Mouse (Mus musculus): ENCODE data around the gene Trappc10. TPM values are rescaled to one million over a fixed set of nuclear protein-coding genes. Genes with fewer than 3 reads are reported as not detected.
A peak's percentile ranks its signal among the peaks of the same experiment; 100 is the strongest.

Trappc10 gene
- polyA plus RNA-seq, 1 experiment from 2014 or later, result 10.2 TPM

DNA sequence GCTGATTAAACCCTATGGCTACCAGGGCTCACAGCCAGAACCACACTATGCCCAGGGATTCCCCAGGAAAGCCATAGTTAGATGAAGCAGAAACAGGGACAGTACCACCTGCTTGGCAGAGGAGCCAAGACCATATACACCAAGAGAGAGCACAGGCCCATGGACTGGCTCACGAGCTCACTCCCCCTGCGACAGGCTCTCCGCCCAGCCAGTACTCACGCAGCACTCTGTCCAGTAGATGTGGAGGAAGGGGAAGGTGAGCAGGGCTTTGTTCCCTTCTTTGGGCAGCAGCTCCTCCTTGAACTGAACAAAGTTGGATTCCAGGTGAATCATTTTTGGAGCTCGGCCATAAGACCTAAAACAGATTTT lies 15.9 kb downstream of the Trappc10 start:
- ATAC-seq (replicated peaks; ENCODE audit: insufficient number of reproducible peaks, insufficient read depth, low FRiP score, low read depth), result no peak
- Histone ChIP-seq H3K9me3 (replicated peaks) (no peaks in the 10 kb centered on the region), H3K4me1 (replicated peaks) (no peaks in the 10 kb centered on the region; the same call in 1 of the 2 replicates), H3K27ac (no peak overlapping the region), H3K36me3 (peaks cover 21% of the 10 kb centered on the region; the same call in 1 of the 2 replicates), H3K27me3 (no peaks in the 10 kb centered on the region), H3K9ac (no peak overlapping the region), H3K4me2 (no peak overlapping the region), H3K4me3 (no peak overlapping the region)
- 86% methylated on average over 5 of the region's 5 CpGs for WGBS

DNA sequence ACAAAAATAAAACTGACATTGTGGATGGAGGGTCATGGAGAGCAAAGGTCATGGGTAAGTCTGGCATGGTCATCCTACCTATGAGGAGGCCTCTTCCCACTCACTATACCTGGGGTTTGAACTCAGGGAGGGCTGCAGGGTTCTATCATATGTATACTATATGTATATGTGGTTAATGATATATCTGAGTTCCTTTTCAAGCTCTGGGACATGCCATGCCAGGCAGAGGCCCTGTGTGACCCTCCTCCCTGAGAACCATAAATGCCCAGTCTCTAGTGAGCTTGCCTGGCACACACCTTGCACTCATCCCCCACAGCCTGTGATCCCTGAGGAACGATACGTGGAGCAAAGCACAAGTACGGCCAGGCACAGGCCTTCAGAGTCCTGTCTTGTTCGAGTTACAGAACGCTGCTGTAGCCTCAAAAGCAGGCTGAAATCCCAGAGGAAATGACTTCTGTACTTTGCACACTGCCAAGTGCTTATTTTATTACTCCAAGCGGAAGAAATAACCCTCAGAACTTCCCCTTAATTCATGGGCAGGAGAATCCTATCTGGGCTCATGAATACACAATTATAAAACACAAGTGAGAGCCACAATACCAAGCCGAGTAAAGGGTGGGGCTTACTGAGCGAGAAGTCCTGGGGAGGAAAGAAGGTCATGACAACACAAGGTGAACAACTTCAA lies 16.4 kb downstream of the Trappc10 start:
- H3K9ac ChIP-seq, result no peak overlapping the region
- no peak overlapping the region for H3K27ac ChIP-seq
- peaks cover 21% of the 10 kb centered on the region; the same call in 1 of the 2 replicates for H3K36me3 ChIP-seq
- H3K9me3 ChIP-seq (replicated peaks), result no peaks in the 10 kb centered on the region
- peaks cover 2% of the 10 kb centered on the region; the same call in 1 of the 2 replicates for H3K4me1 ChIP-seq (replicated peaks)
- H3K4me2 ChIP-seq, result no peak overlapping the region
- H3K27me3 ChIP-seq, result no peaks in the 10 kb centered on the region
- WGBS, result 78% methylated on average over 8 of the region's 8 CpGs
- no peak overlapping the region for H3K4me3 ChIP-seq
- ATAC-seq (replicated peaks; ENCODE audit: insufficient number of reproducible peaks, insufficient read depth, low FRiP score, low read depth), result no peak

DNA sequence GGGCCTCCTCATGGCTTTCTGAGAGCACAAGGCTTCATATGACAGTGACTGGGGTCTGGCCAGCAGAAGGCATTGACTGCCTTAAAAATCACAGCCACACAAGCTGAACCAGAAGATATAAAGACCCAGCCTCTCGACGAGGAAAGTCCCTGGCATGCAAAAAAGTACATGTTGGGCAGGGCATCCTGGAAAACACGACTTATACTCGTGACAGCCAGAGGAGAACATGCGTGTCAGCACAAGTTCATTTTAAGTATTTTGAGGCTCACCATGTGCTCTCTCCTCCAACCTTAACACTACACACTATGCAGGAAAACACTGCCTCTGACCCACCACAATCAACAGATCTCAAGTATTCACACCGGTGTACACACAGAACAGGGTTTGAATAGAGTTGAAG lies 20.3 kb downstream of the Trappc10 start:
- no peak overlapping the region for H3K27ac ChIP-seq
- H3K9me3 ChIP-seq (replicated peaks), result no peaks in the 10 kb centered on the region
- H3K4me1 ChIP-seq (replicated peaks), result 0 out of 2 replicates have a peak, but pooled peaks cover 6% of the 10 kb centered on the region
- H3K4me2 ChIP-seq, result no peak overlapping the region
- 83% methylated on average over 6 of the region's 6 CpGs for WGBS
- no peak overlapping the region for H3K9ac ChIP-seq
- peaks cover 21% of the 10 kb centered on the region for H3K36me3 ChIP-seq
- H3K4me3 ChIP-seq, result no peak overlapping the region
- ATAC-seq (replicated peaks; ENCODE audit: insufficient number of reproducible peaks, insufficient read depth, low FRiP score, low read depth), result no peak
- no peaks in the 10 kb centered on the region for H3K27me3 ChIP-seq

DNA sequence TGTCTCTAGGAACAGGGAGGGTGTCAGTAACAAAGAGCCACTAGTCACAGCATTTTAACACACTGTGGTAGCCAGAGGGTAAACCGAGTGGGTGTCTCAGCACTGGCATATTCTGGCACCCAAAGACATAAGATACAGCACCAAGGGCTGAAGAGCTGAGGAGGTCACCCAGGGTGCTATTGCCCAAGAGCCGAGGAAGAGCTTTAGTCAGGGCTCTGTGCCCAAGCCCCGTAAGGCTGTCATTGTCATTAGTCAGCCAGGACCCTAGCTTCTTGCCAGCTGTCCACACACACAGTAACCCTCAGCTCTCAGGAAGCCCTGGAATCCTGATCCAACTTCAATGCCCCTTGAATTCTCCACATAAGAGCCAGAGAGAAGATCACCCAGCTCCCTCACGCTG lies 21.5 kb downstream of the Trappc10 start:
- 61% methylated on average over 4 of the region's 4 CpGs for WGBS
- no peak overlapping the region for H3K4me3 ChIP-seq
- no peak overlapping the region for H3K4me2 ChIP-seq
- H3K4me1 ChIP-seq (replicated peaks), result 0 out of 2 replicates have a peak, but pooled peaks cover 6% of the 10 kb centered on the region
- no peaks in the 10 kb centered on the region for H3K9me3 ChIP-seq (replicated peaks)
- no peaks in the 10 kb centered on the region for H3K27me3 ChIP-seq
- no peak overlapping the region for H3K9ac ChIP-seq
- peaks cover 14% of the 10 kb centered on the region for H3K36me3 ChIP-seq
- H3K27ac ChIP-seq, result no peak overlapping the region
- ATAC-seq (replicated peaks; ENCODE audit: insufficient number of reproducible peaks, insufficient read depth, low FRiP score, low read depth), result no peak

DNA sequence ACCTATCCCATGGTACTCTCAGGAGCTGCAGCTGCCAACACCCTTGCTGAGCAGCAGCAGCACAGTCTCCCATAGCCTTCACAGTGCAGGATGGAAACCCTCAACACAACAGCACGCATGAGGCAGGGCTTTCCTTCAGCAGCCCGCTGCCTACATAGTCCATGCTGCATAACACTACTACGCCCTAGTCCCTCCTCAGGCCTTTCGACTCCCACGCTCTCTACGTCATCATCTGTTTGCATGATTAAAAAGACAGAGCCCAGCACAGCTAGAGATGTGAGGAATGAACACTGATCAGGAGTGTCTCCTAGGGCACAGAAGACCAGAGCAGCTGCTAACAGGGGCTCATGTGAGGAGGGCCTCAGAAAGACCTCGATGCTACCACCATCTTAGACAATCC lies 23.1 kb downstream of the Trappc10 start:
- 0 out of 2 replicates have a peak, but pooled peaks cover 6% of the 10 kb centered on the region for H3K4me1 ChIP-seq (replicated peaks)
- no peak overlapping the region for H3K4me3 ChIP-seq
- H3K9ac ChIP-seq, result no peak overlapping the region
- no peak overlapping the region for H3K27ac ChIP-seq
- no peak overlapping the region for H3K4me2 ChIP-seq
- 80% methylated on average over 7 of the region's 7 CpGs for WGBS
- no peak for ATAC-seq (replicated peaks; ENCODE audit: insufficient number of reproducible peaks, insufficient read depth, low FRiP score, low read depth)
- H3K36me3 ChIP-seq, result peaks cover 26% of the 10 kb centered on the region
- H3K9me3 ChIP-seq (replicated peaks), result no peaks in the 10 kb centered on the region
- H3K27me3 ChIP-seq, result no peaks in the 10 kb centered on the region

DNA sequence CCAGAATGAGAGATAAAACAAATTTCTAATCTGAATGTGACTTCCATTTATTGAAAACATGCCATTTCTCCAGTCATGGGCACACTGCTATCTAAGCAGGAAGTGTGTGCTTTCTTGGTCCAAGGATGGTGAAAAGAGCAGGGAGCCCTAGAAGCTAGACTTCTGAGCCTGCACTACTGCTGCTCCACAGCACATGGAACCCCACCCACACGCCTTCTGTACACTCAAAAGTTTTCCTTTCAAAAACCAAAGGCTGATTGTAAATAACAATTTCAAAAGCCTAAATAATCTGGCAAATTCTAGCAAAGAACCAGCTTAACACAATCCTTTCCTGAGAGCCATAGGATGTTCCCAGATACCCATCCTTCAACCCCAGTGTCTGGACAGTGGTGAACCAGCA lies 24.9 kb downstream of the Trappc10 start:
- Histone ChIP-seq H3K27me3 (no peaks in the 10 kb centered on the region), H3K9me3 (replicated peaks) (no peaks in the 10 kb centered on the region), H3K4me1 (replicated peaks) (0 out of 2 replicates have a peak, but pooled peaks cover 6% of the 10 kb centered on the region), H3K36me3 (peaks cover 30% of the 10 kb centered on the region), H3K4me2 (no peak overlapping the region), H3K27ac (no peak overlapping the region), H3K4me3 (no peak overlapping the region), H3K9ac (no peak overlapping the region)
- 86% methylated on average over 1 of the region's 1 CpGs for WGBS
- no peak for ATAC-seq (replicated peaks; ENCODE audit: insufficient number of reproducible peaks, insufficient read depth, low FRiP score, low read depth)

DNA sequence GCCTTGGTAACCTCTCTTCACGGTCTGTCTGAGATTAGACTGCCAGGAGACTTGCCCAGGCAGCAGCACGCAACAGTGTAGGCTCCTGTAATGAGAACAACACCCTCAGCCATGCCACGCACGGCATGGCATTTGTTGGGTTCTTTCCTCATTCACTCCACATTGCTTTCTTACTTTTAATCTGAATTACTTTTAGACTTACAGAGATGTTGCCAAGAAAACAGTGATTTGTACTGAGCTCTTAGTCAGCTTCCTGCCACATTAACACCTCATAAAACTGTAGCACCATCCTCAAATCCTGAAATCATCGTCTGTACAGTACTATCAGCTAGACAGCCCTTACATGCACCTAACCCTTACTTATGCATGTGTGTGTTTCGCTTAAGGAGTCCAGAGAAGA lies 25.9 kb downstream of the Trappc10 start:
- Histone ChIP-seq H3K9ac (no peak overlapping the region), H3K27ac (no peak overlapping the region), H3K27me3 (no peaks in the 10 kb centered on the region), H3K4me2 (no peak overlapping the region), H3K9me3 (replicated peaks) (no peaks in the 10 kb centered on the region), H3K4me1 (replicated peaks) (0 out of 2 replicates have a peak, but pooled peaks cover 6% of the 10 kb centered on the region), H3K36me3 (peaks cover 40% of the 10 kb centered on the region), H3K4me3 (no peak overlapping the region)
- no peak for ATAC-seq (replicated peaks; ENCODE audit: insufficient number of reproducible peaks, insufficient read depth, low FRiP score, low read depth)
- 79% methylated on average over 6 of the region's 6 CpGs for WGBS

DNA sequence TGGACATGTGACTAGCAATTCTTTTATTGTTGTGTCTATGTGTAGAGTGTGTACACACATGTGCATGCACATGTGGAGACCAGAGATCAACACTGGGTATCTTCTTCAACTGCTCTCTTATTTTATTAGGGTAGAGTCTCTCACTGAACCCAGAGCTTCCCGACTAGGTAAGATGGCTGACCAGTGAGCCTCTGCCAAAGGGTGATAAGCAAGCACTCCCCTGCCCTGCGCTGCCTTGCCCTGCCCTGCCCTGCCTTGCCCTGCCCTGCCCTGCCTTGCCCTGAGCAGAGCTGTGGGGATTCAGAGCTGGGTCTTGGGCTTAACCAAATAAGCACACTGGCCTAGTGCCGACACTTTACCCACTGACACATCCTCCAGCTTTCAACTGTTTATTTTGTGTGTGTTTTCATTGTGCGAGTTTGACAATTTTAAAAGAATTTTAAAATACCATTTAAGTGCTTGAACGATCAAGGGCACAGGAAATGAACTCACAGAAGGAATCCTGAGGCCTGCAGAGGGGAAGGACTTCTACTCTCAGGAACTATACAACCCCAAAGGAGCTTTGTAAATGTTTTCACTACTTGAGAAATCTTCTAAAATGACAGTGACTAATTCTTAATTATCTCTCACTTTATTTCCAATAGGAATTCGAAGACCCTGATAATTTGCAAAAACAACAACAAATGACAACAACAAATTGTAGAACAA lies 27.9 kb downstream of the Trappc10 start:
- Histone ChIP-seq H3K4me3 (no peak overlapping the region), H3K4me2 (no peak overlapping the region), H3K36me3 (peaks cover 53% of the 10 kb centered on the region), H3K27ac (no peak overlapping the region), H3K9me3 (replicated peaks) (no peaks in the 10 kb centered on the region), H3K9ac (no peak overlapping the region), H3K4me1 (replicated peaks) (no peaks in the 10 kb centered on the region), H3K27me3 (no peaks in the 10 kb centered on the region)
- ATAC-seq (replicated peaks; ENCODE audit: insufficient number of reproducible peaks, insufficient read depth, low FRiP score, low read depth), result no peak
- WGBS, result 75% methylated on average over 6 of the region's 6 CpGs

DNA sequence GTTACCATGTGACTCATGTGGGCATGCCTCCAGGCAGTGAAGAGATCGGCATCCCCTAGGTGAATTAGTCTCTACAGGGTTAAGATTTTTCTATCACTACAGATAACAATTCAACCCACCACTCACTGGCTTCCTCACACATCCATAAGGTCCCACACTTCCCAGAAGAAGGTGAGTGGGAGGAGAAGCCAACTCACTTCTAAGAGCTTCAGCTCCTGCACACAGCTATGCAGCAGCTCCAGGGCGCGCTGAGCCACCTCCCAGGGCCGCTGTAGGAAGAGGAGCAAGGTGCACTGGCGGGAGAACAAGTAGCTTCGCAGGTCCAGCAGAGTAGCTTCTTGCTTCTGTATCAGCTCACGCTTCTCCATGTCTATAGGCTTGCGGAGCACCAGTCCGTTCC lies 30.1 kb downstream of the Trappc10 start:
- no peak overlapping the region for H3K27ac ChIP-seq
- H3K27me3 ChIP-seq, result no peaks in the 10 kb centered on the region
- no peak overlapping the region for H3K4me3 ChIP-seq
- no peaks in the 10 kb centered on the region for H3K9me3 ChIP-seq (replicated peaks)
- H3K4me2 ChIP-seq, result no peak overlapping the region
- peaks cover 55% of the 10 kb centered on the region for H3K36me3 ChIP-seq
- H3K4me1 ChIP-seq (replicated peaks), result no peaks in the 10 kb centered on the region
- 91% methylated on average over 9 of the region's 9 CpGs for WGBS
- H3K9ac ChIP-seq, result no peak overlapping the region
- no peak for ATAC-seq (replicated peaks; ENCODE audit: insufficient number of reproducible peaks, insufficient read depth, low FRiP score, low read depth)

DNA sequence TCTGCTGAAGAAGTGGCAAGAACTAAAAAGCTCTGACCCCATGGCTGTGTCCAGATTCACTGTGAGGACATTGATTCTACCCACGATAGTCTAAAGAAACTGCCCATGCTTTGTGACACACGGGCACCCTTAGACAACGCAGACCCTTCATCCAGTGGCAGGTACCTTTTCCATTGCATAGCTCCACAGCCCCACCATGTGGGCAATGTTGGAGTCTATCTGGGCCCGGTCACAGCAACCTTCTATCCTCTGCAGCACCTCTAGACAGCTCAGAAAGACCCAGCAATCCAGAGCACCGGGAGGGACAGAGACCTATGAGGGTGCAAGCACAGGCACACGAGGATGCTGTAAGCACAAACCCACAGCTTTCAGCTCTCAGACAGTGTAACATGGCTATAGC lies 33.1 kb downstream of the Trappc10 start:
- H3K4me3 ChIP-seq, result no peak overlapping the region
- H3K36me3 ChIP-seq, result peaks cover 54% of the 10 kb centered on the region
- no peaks in the 10 kb centered on the region for H3K27me3 ChIP-seq
- H3K9ac ChIP-seq, result no peak overlapping the region
- no peaks in the 10 kb centered on the region for H3K4me1 ChIP-seq (replicated peaks)
- 66% methylated on average over 6 of the region's 6 CpGs for WGBS
- ATAC-seq (replicated peaks; ENCODE audit: insufficient number of reproducible peaks, insufficient read depth, low FRiP score, low read depth), result 0 out of 2 replicates have a peak, but pooled peaks have one; percentile 14
- H3K4me2 ChIP-seq, result no peak overlapping the region
- no peaks in the 10 kb centered on the region for H3K9me3 ChIP-seq (replicated peaks)
- no peak overlapping the region for H3K27ac ChIP-seq

DNA sequence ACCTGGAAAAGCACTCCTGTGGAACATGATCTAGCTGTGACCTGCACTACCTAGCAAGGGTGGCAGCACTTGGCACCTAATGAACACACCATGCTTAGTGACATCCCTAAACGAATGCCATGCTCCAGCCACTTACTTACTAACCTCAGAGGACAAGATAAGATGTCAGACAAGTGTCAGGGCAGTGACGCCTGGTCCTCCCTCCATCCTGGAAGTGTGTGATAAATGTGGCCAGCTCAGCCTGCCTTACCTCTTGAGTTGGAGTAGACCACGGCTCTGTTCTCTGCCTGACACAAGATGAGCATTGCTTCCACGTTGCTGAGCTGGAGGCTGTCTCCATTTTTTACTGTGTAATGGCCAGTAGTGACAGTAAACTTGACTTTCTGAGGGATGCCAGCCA lies 43.3 kb downstream of the Trappc10 start:
- H3K27me3 ChIP-seq, result no peaks in the 10 kb centered on the region
- no peaks in the 10 kb centered on the region for H3K4me1 ChIP-seq (replicated peaks)
- no peak overlapping the region for H3K4me2 ChIP-seq
- H3K36me3 ChIP-seq, result peaks cover 83% of the 10 kb centered on the region
- H3K9me3 ChIP-seq (replicated peaks), result no peaks in the 10 kb centered on the region
- ATAC-seq (replicated peaks; ENCODE audit: insufficient number of reproducible peaks, insufficient read depth, low FRiP score, low read depth), result no peak
- H3K9ac ChIP-seq, result no peak overlapping the region
- no peak overlapping the region for H3K4me3 ChIP-seq
- no peak overlapping the region for H3K27ac ChIP-seq
- 66% methylated on average over 4 of the region's 4 CpGs for WGBS

DNA sequence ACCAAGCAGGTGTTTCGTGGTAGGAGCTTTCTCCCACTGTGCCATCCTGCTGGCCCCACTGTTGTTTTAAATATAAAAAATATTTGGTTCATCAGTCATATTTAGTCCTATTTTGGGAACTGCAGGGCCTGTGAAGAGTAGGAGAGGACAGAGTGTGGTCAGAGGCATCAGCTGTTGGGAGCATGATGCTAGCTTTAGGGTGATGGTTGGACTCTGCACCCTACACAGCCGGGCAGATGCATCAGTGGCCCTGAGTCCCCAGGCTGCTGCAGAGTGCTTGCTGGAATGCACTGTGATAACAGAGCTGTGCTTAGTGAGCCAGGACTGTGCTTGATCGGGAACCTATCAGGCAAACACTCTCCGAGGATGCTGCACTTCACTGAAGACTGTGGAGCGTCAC lies 51.5 kb downstream of the Trappc10 start:
- ATAC-seq (replicated peaks; ENCODE audit: insufficient number of reproducible peaks, insufficient read depth, low FRiP score, low read depth), result no peak
- no peak overlapping the region for H3K9ac ChIP-seq
- H3K27me3 ChIP-seq, result no peaks in the 10 kb centered on the region
- no peaks in the 10 kb centered on the region for H3K4me1 ChIP-seq (replicated peaks)
- WGBS, result 80% methylated on average over 5 of the region's 5 CpGs
- H3K4me3 ChIP-seq, result no peak overlapping the region
- H3K4me2 ChIP-seq, result no peak overlapping the region
- H3K36me3 ChIP-seq, result peaks cover 89% of the 10 kb centered on the region
- no peaks in the 10 kb centered on the region for H3K9me3 ChIP-seq (replicated peaks)
- no peak overlapping the region for H3K27ac ChIP-seq
